Mouse (Mus musculus) MEL (cell line): ENCODE measurements around the gene Gm10799. TPM values are rescaled to one million over a fixed set of nuclear protein-coding genes. Genes with fewer than 3 reads are reported as not detected.
A peak's percentile ranks its signal among the peaks of the same experiment; 100 is the strongest.

ENCODE experiments used
- DNase-seq: peaks from one replicate; pipeline ENCODE4 v3.0.0; 2011; ENCODE audit warnings: low read depth, low spot score
- H3K27ac ChIP-seq: 2 replicates; pipeline ENCODE4 v1.5.1; 2012; ENCODE audit warnings: low read depth, mild to moderate bottlenecking, control low read depth, low read length, moderate library complexity; ENCODE audit not compliant: control insufficient read depth
- H3K27me3 ChIP-seq, 2 experiments: fragments of 150-350 bp in 1 of 2; sonication (generic) in 1 of 2; 2 replicates each; pipeline ENCODE4 v1.6.1; 2012; ENCODE audit warnings: low read length in 2 of 2, mild to moderate bottlenecking in 2 of 2, improper control_type of control experiment in 1 of 2, moderate library complexity in 1 of 2; ENCODE audit not compliant: insufficient read depth in 2 of 2, control insufficient read depth in 1 of 2
- H3K36me3 ChIP-seq, 2 experiments: 2 replicates each; pipeline ENCODE4 v1.6.1; 2012 to 2014; ENCODE audit warnings: low read length in 2 of 2, improper control_type of control experiment in 1 of 2, inconsistent platforms in 1 of 2, mild to moderate bottlenecking in 1 of 2; ENCODE audit not compliant: insufficient read depth in 2 of 2, control insufficient read depth in 1 of 2
- H3K4me1 ChIP-seq, 2 experiments: fragments of 150-350 bp in 1 of 2; sonication (generic) in 1 of 2; 2 replicates each; pipeline ENCODE4 v1.6.1; 2012; ENCODE audit warnings: low read length in 2 of 2, improper control_type of control experiment in 1 of 2, mild to moderate bottlenecking in 1 of 2; ENCODE audit not compliant: insufficient read depth in 2 of 2, control insufficient read depth in 1 of 2
- H3K4me3 ChIP-seq, 2 experiments: fragments of 150-350 bp in 1 of 2; sonication (generic) in 1 of 2; 2 replicates each; pipeline ENCODE4 v1.5.1; 2012; ENCODE audit warnings: low read depth in 2 of 2, low read length in 2 of 2, mild to moderate bottlenecking in 2 of 2, moderate library complexity in 2 of 2, control low read depth in 1 of 2, improper control_type of control experiment in 1 of 2; ENCODE audit not compliant: control insufficient read depth in 1 of 2, insufficient read depth in 1 of 2
- H3K79me2 ChIP-seq: 2 replicates; pipeline ENCODE4 v1.6.1; 2012; ENCODE audit warnings: mild to moderate bottlenecking, low read length, moderate library complexity; ENCODE audit not compliant: control insufficient read depth, poor library complexity, insufficient read depth
- H3K9ac ChIP-seq: 2 replicates; pipeline ENCODE4 v1.6.1; 2012; ENCODE audit warnings: low read depth, mild to moderate bottlenecking, control low read depth, low read length, moderate library complexity; ENCODE audit not compliant: control insufficient read depth, poor library complexity, severe bottlenecking
- H3K9me3 ChIP-seq: fragments of 150-350 bp; sonication (generic); replicated peaks from 2 replicates; pipeline ENCODE4 v1.6.1; 2012; ENCODE audit warnings: mild to moderate bottlenecking, low read length, improper control_type of control experiment, moderate library complexity; ENCODE audit not compliant: insufficient read depth
- CHD1 ChIP-seq: IDR thresholded peaks from 2 replicates; pipeline ENCODE4 v1.6.1; 2012; ENCODE audit warnings: low read depth, mild to moderate bottlenecking, inconsistent platforms, low read length, improper control_type of control experiment
- CHD2 ChIP-seq: IDR thresholded peaks from 2 replicates; pipeline ENCODE4 v1.6.1; 2011; ENCODE audit warnings: low read length, improper control_type of control experiment
- CTCF ChIP-seq, 3 experiments: IDR thresholded peaks in 2 of 3; conservative IDR thresholded peaks in 1 of 3; 2 replicates each; pipeline ENCODE4 v1.5.1; 2011 to 2012; ENCODE audit warnings: low read length in 3 of 3, low read depth in 2 of 3, mild to moderate bottlenecking in 2 of 3, improper control_type of control experiment in 1 of 3, inconsistent platforms in 1 of 3, mixed read lengths in 1 of 3, moderate library complexity in 1 of 3; ENCODE audit not compliant: control insufficient read depth in 1 of 3, insufficient read depth in 1 of 3, poor library complexity in 1 of 3, severe bottlenecking in 1 of 3
- E2F4 ChIP-seq: IDR thresholded peaks from 2 replicates; pipeline ENCODE4 v1.6.1; 2011; ENCODE audit warnings: low read depth, low read length, improper control_type of control experiment, borderline replicate concordance
- ELF1 ChIP-seq: IDR thresholded peaks from 2 replicates; pipeline ENCODE4 v1.6.1; 2014; ENCODE audit warnings: low read depth, mild to moderate bottlenecking, inconsistent platforms, low read length, improper control_type of control experiment, moderate library complexity
- GABPA ChIP-seq: IDR thresholded peaks from 2 replicates; pipeline ENCODE4 v1.6.1; 2012; ENCODE audit warnings: low read depth, mild to moderate bottlenecking, inconsistent platforms, low read length, improper control_type of control experiment, moderate library complexity
- JUND ChIP-seq: IDR thresholded peaks from 2 replicates; pipeline ENCODE4 v1.6.1; 2011; ENCODE audit warnings: low read depth, mild to moderate bottlenecking, improper control_type of control experiment, low read length
- MAFK ChIP-seq: IDR thresholded peaks from 2 replicates; pipeline ENCODE4 v1.6.1; 2011; ENCODE audit warnings: low read depth, mild to moderate bottlenecking, low read length, improper control_type of control experiment, borderline replicate concordance
- MAX ChIP-seq: IDR thresholded peaks from 2 replicates; pipeline ENCODE4 v1.6.1; 2011; ENCODE audit warnings: low read length, improper control_type of control experiment
- MAZ ChIP-seq: IDR thresholded peaks from 2 replicates; pipeline ENCODE4 v1.6.1; 2012; ENCODE audit warnings: low read depth, mild to moderate bottlenecking, inconsistent platforms, low read length, improper control_type of control experiment
- MEF2A ChIP-seq: IDR thresholded peaks from 2 replicates; pipeline ENCODE4 v1.6.1; 2014; ENCODE audit warnings: low read depth, mild to moderate bottlenecking, inconsistent platforms, low read length, improper control_type of control experiment; ENCODE audit not compliant: poor library complexity, insufficient replicate concordance, severe bottlenecking; ENCODE audit errors: extremely low read depth
- MXI1 ChIP-seq: IDR thresholded peaks from 2 replicates; pipeline ENCODE4 v1.6.1; 2011; ENCODE audit warnings: mild to moderate bottlenecking, low read depth, low read length, improper control_type of control experiment
- MYB ChIP-seq: IDR thresholded peaks from 2 replicates; pipeline ENCODE4 v1.6.1; 2011; ENCODE audit warnings: mild to moderate bottlenecking, low read depth, low read length, improper control_type of control experiment
- MYC ChIP-seq: IDR thresholded peaks from 2 replicates; pipeline ENCODE4 v1.6.1; 2011; ENCODE audit warnings: low read depth, mild to moderate bottlenecking, low read length, improper control_type of control experiment, moderate library complexity
- NRF1 ChIP-seq: IDR thresholded peaks from 2 replicates; pipeline ENCODE4 v1.6.1; 2014; ENCODE audit warnings: low read depth, mild to moderate bottlenecking, inconsistent platforms, low read length, improper control_type of control experiment, moderate library complexity; ENCODE audit not compliant: poor library complexity, insufficient read depth, severe bottlenecking
- POLR2AphosphoS2 ChIP-seq: IDR thresholded peaks from 2 replicates; pipeline ENCODE4 v1.6.1; 2011; ENCODE audit warnings: low read length, improper control_type of control experiment
- RAD21 ChIP-seq: IDR thresholded peaks from 2 replicates; pipeline ENCODE4 v1.6.1; 2011; ENCODE audit warnings: mild to moderate bottlenecking, low read depth, low read length, improper control_type of control experiment
- RCOR1 ChIP-seq: IDR thresholded peaks from 2 replicates; pipeline ENCODE4 v1.6.1; 2012; ENCODE audit warnings: low read depth, mild to moderate bottlenecking, inconsistent platforms, low read length, improper control_type of control experiment
- SIN3A ChIP-seq: IDR thresholded peaks from 2 replicates; pipeline ENCODE4 v1.6.1; 2012; ENCODE audit warnings: low read length, improper control_type of control experiment, inconsistent platforms
- SMC3 ChIP-seq: IDR thresholded peaks from 2 replicates; pipeline ENCODE4 v1.6.1; 2011; ENCODE audit warnings: low read depth, low read length, improper control_type of control experiment
- TAL1 ChIP-seq: IDR thresholded peaks from 2 replicates; pipeline ENCODE4 v1.6.1; 2012; ENCODE audit warnings: mild to moderate bottlenecking, inconsistent platforms, low read length, moderate library complexity, mixed read lengths
- TCF12 ChIP-seq: IDR thresholded peaks from 2 replicates; pipeline ENCODE4 v1.6.1; 2014; ENCODE audit warnings: low read depth, mild to moderate bottlenecking, inconsistent platforms, low read length, improper control_type of control experiment, moderate library complexity
- UBTF ChIP-seq: IDR thresholded peaks from 2 replicates; pipeline ENCODE4 v1.6.1; 2012; ENCODE audit warnings: low read depth, mild to moderate bottlenecking, inconsistent platforms, low read length, improper control_type of control experiment, moderate library complexity, borderline replicate concordance; ENCODE audit not compliant: insufficient read depth
- USF2 ChIP-seq, 2 experiments: IDR thresholded peaks; 2 replicates each; pipeline ENCODE4 v1.6.1; 2011 to 2012; ENCODE audit warnings: improper control_type of control experiment in 2 of 2, low read length in 2 of 2, borderline replicate concordance in 1 of 2, inconsistent platforms in 1 of 2, low read depth in 1 of 2, mild to moderate bottlenecking in 1 of 2; ENCODE audit not compliant: insufficient read depth in 1 of 2
- ZKSCAN1 ChIP-seq: IDR thresholded peaks from 2 replicates; pipeline ENCODE4 v1.6.1; 2012; ENCODE audit warnings: low read depth, mild to moderate bottlenecking, inconsistent platforms, low read length, improper control_type of control experiment, moderate library complexity
- ZMIZ1 ChIP-seq: IDR thresholded peaks from 2 replicates; pipeline ENCODE4 v1.6.1; 2012; ENCODE audit warnings: low read depth, mild to moderate bottlenecking, inconsistent platforms, low read length, improper control_type of control experiment, moderate library complexity
- polyA plus RNA-seq, 2 experiments: library from polyadenylated mRNA; stranded (reverse) in 1 of 2; unstranded in 1 of 2; fragments of >175 nt in 1 of 2; fragments of >200 nt in 1 of 2; gene quantifications; 2 replicates each; pipeline versions ENCODE4 v1.2.1 to v1.2.4; 2012; ENCODE audit warnings: low replicate concordance in 2 of 2, low read depth in 1 of 2; ENCODE audit not compliant: insufficient read length in 2 of 2, insufficient read depth in 1 of 2, missing spikeins in 1 of 2
- total RNA-seq: library from RNA; depleted of rRNA; stranded (reverse); fragments of 300-350 nt; gene quantifications from 2 replicates; pipeline ENCODE4 v1.2.3, GENCODE M21; 2012

Gm10799 gene
- total and polyA plus RNA-seq, 3 experiments: not detected

DNA sequence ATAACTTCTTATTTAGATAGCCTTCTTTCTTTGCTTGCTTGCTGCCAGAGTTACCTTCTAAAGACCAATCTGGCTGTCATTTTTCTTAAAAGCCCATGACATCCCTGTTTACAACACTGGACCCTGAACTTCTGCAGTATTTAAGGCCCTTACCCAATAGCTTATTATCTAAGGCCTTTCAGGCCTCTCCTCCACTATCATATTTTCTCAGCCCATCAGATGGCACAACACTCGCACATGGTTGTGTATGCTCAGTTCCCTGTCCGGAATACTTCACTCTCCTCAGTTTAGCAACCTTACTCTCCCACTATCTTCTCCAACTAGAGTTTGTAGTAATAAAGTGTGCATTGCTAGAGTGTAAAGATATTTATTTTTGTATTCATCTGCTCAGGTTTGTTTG is 39.3 kb downstream of the Gm10799 start (continued):
- TF ChIP-seq MAZ: 0 out of 2 replicates have a peak, but pooled peaks have one; percentile 40

DNA sequence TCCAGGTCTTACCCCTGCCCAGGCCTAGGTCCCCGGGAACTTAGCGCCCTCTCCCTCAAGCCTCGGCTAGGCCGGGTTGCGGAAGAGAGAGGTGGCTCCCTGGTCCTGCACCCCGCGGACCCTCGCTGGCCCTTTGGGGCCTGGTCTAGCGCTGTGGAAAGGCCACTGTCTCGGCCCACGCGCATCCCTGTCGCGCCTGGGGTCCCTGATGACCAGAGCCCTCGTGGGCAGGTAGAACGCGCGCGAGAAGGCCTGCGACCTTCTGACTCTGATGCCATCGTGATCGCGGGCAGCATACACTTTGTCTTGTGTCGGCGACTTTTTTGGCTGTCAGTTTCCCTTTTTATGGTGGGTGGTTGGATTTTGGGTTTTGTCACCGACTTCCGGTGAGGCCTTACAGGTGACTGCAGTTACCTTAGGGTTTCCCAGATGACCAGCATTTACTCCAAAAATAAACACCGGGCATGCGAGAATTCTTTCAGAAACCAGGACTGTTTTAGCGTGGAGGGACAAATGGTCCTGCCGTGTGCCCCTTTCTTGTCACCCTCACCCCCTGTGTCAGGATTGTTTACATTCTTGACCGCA is 40.1 kb downstream of the Gm10799 start, which contains the start of gene 4931422A03Rik:
TSS of gene 4931422A03Rik (minus strand) at position 223 of the 585 bp plus-strand sequence.
- peaks cover 8 to 11% of the 10 kb centered on the region in 2 experiments for H3K4me1 ChIP-seq
- no peaks in the 10 kb centered on the region for H3K9me3 ChIP-seq
- peak within 1 kb of the TSS; percentile 88 for H3K9ac ChIP-seq
- peak within 1 kb of the TSS; percentile 97 to 100 for H3K4me3 ChIP-seq
- no peaks in the 10 kb centered on the region for H3K27me3 ChIP-seq
- H3K27ac ChIP-seq: peak within 1 kb of the TSS; percentile 58
- TF ChIP-seq TAL1 (no peak), ELF1 (no peak), CHD1 (0 out of 2 replicates have a peak, but pooled peaks have one; percentile 33), MAX (no peak), NRF1 (no peak)
- H3K36me3 ChIP-seq: peaks cover 0 to 15% of the 10 kb centered on the region in 2 experiments
- H3K79me2 ChIP-seq: peaks cover 16% of the 10 kb centered on the region
- DNase-seq: peak; percentile 61

GRCm38 (mm10) chr2:104027458-104028138 is 40.8 kb downstream of the Gm10799 start, which contains the start of gene Fbxo3:
Gene Fbxo3 (plus strand): TSS chr2:104027721.
- H3K27ac ChIP-seq: peak within 1 kb of the TSS; percentile 58
- TF ChIP-seq MAX: no peak
- no peak for TF ChIP-seq ZKSCAN1
- TF ChIP-seq JUND: no peak
- TF ChIP-seq NRF1: no peak
- TF ChIP-seq MYC: no peak
- TF ChIP-seq MAFK: no peak
- no peak for TF ChIP-seq GABPA
- no peak for TF ChIP-seq MYB
- TF ChIP-seq RAD21: no peak
- no peak for TF ChIP-seq ELF1
- no peak for TF ChIP-seq CHD2
- no peak for TF ChIP-seq MEF2A
- no peak for TF ChIP-seq USF2 (IDR thresholded peaks at IDR 0.05; ENCODE audit: borderline replicate concordance in 1 of 2, insufficient read depth in 1 of 2, low read depth in 1 of 2, low read length in 2 of 2)
- TF ChIP-seq POLR2AphosphoS2: 0 out of 2 replicates have a peak, but pooled peaks have one; percentile 61
- no peak for TF ChIP-seq E2F4
- TF ChIP-seq UBTF: no peak
- TF ChIP-seq SMC3: no peak
- TF ChIP-seq CTCF (IDR thresholded peaks at IDR 0.05 in 2 of 3, conservative IDR thresholded peaks at IDR 0.05 in 1 of 3; ENCODE audit: control insufficient read depth in 1 of 3, insufficient read depth in 1 of 3, low read depth in 2 of 3, low read length in 3 of 3, poor library complexity in 1 of 3, severe bottlenecking in 1 of 3): peak in 2 of 3 experiments; percentile 27 to 55; a peak in 4 of 6 replicates
- TF ChIP-seq SIN3A: 0 out of 2 replicates have a peak, but pooled peaks have one; percentile 18
- TF ChIP-seq MXI1: no peak
- no peak for TF ChIP-seq RCOR1
- TF ChIP-seq TCF12: 0 out of 2 replicates have a peak, but pooled peaks have one; percentile 29
- no peak for TF ChIP-seq ZMIZ1

More at GRCm38 (mm10) chr2:104027458-104028138, 40.8 kb downstream of the Gm10799 start, which contains the start of gene Fbxo3:
- Histone ChIP-seq H3K9me3 (no peaks in the 10 kb centered on the region), H3K27me3 (no peaks in the 10 kb centered on the region), H3K36me3 (peaks cover 0 to 16% of the 10 kb centered on the region in 2 experiments; a peak in 2 of 4 replicates), H3K9ac (peak within 1 kb of the TSS; percentile 88), H3K4me1 (peaks cover 8 to 11% of the 10 kb centered on the region in 2 experiments), H3K79me2 (peaks cover 16% of the 10 kb centered on the region), H3K4me3 (peak within 1 kb of the TSS; percentile 97 to 100)
- DNase-seq: peak; percentile 92
